Mouse (Mus musculus): ENCODE measurements around the gene Col16a1. TPM values are rescaled to one million over a fixed set of nuclear protein-coding genes. Genes with fewer than 3 reads are reported as not detected.

Gene Col16a1
- polyA plus RNA-seq, 1 experiment, result 12.7 TPM

GRCm38 (mm10) chr4:130025544-130025943 lies 22.1 kb upstream of the Col16a1 start:
- TF ChIP-seq CTCF (conservative IDR thresholded peaks at IDR 0.05; ENCODE audit: insufficient read depth, insufficient read length, low read depth, low read length) (no peak), POLR2A (IDR thresholded peaks at IDR 0.05; ENCODE audit: low read depth, low read length) (no peak)
- DNase-seq, result no peak
- no peaks in the 10 kb centered on the region for H3K4me1 ChIP-seq (ENCODE audit: control insufficient read depth, insufficient read depth, low read length)
- 49% methylated on average over 8 of the region's 8 CpGs for WGBS
- H3K4me3 ChIP-seq (ENCODE audit: insufficient read depth, low read depth, low read length), result no peak overlapping the region
- H3K36me3 ChIP-seq (ENCODE audit: control insufficient read depth, insufficient read depth, low read length), result no peaks in the 10 kb centered on the region
- no peak overlapping the region for H3K27ac ChIP-seq (ENCODE audit: insufficient read depth, low read depth, low read length)
- H3K27me3 ChIP-seq (replicated peaks; ENCODE audit: control insufficient read depth, insufficient read depth, low read length), result no peaks in the 10 kb centered on the region

GRCm38 (mm10) chr4:130031146-130031545 lies 16.5 kb upstream of the Col16a1 start:
- 70% methylated on average over 2 of the region's 2 CpGs for WGBS
- no peak for DNase-seq
- TF ChIP-seq CTCF (conservative IDR thresholded peaks at IDR 0.05; ENCODE audit: insufficient read depth, insufficient read length, low read depth, low read length) (no peak), POLR2A (IDR thresholded peaks at IDR 0.05; ENCODE audit: low read depth, low read length) (no peak)
- H3K4me3 ChIP-seq (ENCODE audit: insufficient read depth, low read depth, low read length), result no peak overlapping the region
- H3K4me1 ChIP-seq (ENCODE audit: control insufficient read depth, insufficient read depth, low read length), result no peaks in the 10 kb centered on the region
- H3K27me3 ChIP-seq (replicated peaks; ENCODE audit: control insufficient read depth, insufficient read depth, low read length), result no peaks in the 10 kb centered on the region
- H3K27ac ChIP-seq (ENCODE audit: insufficient read depth, low read depth, low read length), result no peak overlapping the region
- H3K36me3 ChIP-seq (ENCODE audit: control insufficient read depth, insufficient read depth, low read length), result no peaks in the 10 kb centered on the region

GRCm38 (mm10) chr4:130033496-130033895 lies 14.1 kb upstream of the Col16a1 start:
- Histone ChIP-seq H3K27me3 (replicated peaks; ENCODE audit: control insufficient read depth, insufficient read depth, low read length) (no peaks in the 10 kb centered on the region), H3K27ac (ENCODE audit: insufficient read depth, low read depth, low read length) (no peak overlapping the region), H3K36me3 (ENCODE audit: control insufficient read depth, insufficient read depth, low read length) (no peaks in the 10 kb centered on the region), H3K4me1 (ENCODE audit: control insufficient read depth, insufficient read depth, low read length) (no peaks in the 10 kb centered on the region), H3K4me3 (ENCODE audit: insufficient read depth, low read depth, low read length) (no peak overlapping the region)
- 69% methylated on average over 7 of the region's 7 CpGs for WGBS
- no peak for DNase-seq
- no peak for TF ChIP-seq POLR2A (IDR thresholded peaks at IDR 0.05; ENCODE audit: low read depth, low read length)
- TF ChIP-seq CTCF (conservative IDR thresholded peaks at IDR 0.05; ENCODE audit: insufficient read depth, insufficient read length, low read depth, low read length), result no peak

GRCm38 (mm10) chr4:130036112-130036511 lies 11.5 kb upstream of the Col16a1 start:
- Histone ChIP-seq H3K4me3 (ENCODE audit: insufficient read depth, low read depth, low read length) (no peak overlapping the region), H3K27me3 (replicated peaks; ENCODE audit: control insufficient read depth, insufficient read depth, low read length) (no peaks in the 10 kb centered on the region), H3K27ac (ENCODE audit: insufficient read depth, low read depth, low read length) (no peak overlapping the region), H3K4me1 (ENCODE audit: control insufficient read depth, insufficient read depth, low read length) (no peaks in the 10 kb centered on the region), H3K36me3 (ENCODE audit: control insufficient read depth, insufficient read depth, low read length) (no peaks in the 10 kb centered on the region)
- WGBS, result 6% methylated on average over 8 of the region's 8 CpGs
- peak; percentile 33 for DNase-seq
- TF ChIP-seq CTCF (conservative IDR thresholded peaks at IDR 0.05; ENCODE audit: insufficient read depth, insufficient read length, low read depth, low read length) (peak; percentile 75), POLR2A (IDR thresholded peaks at IDR 0.05; ENCODE audit: low read depth, low read length) (no peak)

- no peaks in the 10 kb centered on the region for H3K27me3 ChIP-seq (replicated peaks; ENCODE audit: control insufficient read depth, insufficient read depth, low read length)
- H3K4me1 ChIP-seq (ENCODE audit: control insufficient read depth, insufficient read depth, low read length), result no peaks in the 10 kb centered on the region
- H3K27ac ChIP-seq (ENCODE audit: insufficient read depth, low read depth, low read length), result no peak overlapping the region
- WGBS, result 6% methylated on average over 23 of the region's 23 CpGs
- peak; percentile 60 for DNase-seq
- no peaks in the 10 kb centered on the region for H3K36me3 ChIP-seq (ENCODE audit: control insufficient read depth, insufficient read depth, low read length)
- TF ChIP-seq POLR2A (IDR thresholded peaks at IDR 0.05; ENCODE audit: low read depth, low read length) (no peak), CTCF (conservative IDR thresholded peaks at IDR 0.05; ENCODE audit: insufficient read depth, insufficient read length, low read depth, low read length) (no peak)
- H3K4me3 ChIP-seq (ENCODE audit: insufficient read depth, low read depth, low read length), result no peak overlapping the region
Observed at GRCm38 (mm10) chr4:130036573-130037401, 10.9 kb upstream of the Col16a1 start.

GRCm38 (mm10) chr4:130039351-130039750 lies 8.3 kb upstream of the Col16a1 start:
- DNase-seq, result no peak
- Histone ChIP-seq H3K36me3 (ENCODE audit: control insufficient read depth, insufficient read depth, low read length) (no peaks in the 10 kb centered on the region), H3K4me1 (ENCODE audit: control insufficient read depth, insufficient read depth, low read length) (no peaks in the 10 kb centered on the region), H3K27me3 (replicated peaks; ENCODE audit: control insufficient read depth, insufficient read depth, low read length) (no peaks in the 10 kb centered on the region), H3K27ac (ENCODE audit: insufficient read depth, low read depth, low read length) (no peak overlapping the region), H3K4me3 (ENCODE audit: insufficient read depth, low read depth, low read length) (no peak overlapping the region)
- WGBS, result 70% methylated on average over 5 of the region's 5 CpGs
- no peak for TF ChIP-seq CTCF (conservative IDR thresholded peaks at IDR 0.05; ENCODE audit: insufficient read depth, insufficient read length, low read depth, low read length)
- TF ChIP-seq POLR2A (IDR thresholded peaks at IDR 0.05; ENCODE audit: low read depth, low read length), result no peak

GRCm38 (mm10) chr4:130041076-130041475 lies 6.6 kb upstream of the Col16a1 start:
- 67% methylated on average over 11 of the region's 11 CpGs for WGBS
- no peaks in the 10 kb centered on the region for H3K4me1 ChIP-seq (ENCODE audit: control insufficient read depth, insufficient read depth, low read length)
- H3K36me3 ChIP-seq (ENCODE audit: control insufficient read depth, insufficient read depth, low read length), result no peaks in the 10 kb centered on the region
- H3K27me3 ChIP-seq (replicated peaks; ENCODE audit: control insufficient read depth, insufficient read depth, low read length), result no peaks in the 10 kb centered on the region
- H3K4me3 ChIP-seq (ENCODE audit: insufficient read depth, low read depth, low read length), result no peak overlapping the region
- H3K27ac ChIP-seq (ENCODE audit: insufficient read depth, low read depth, low read length), result no peak overlapping the region
- peak; percentile 50 for DNase-seq
- no peak for TF ChIP-seq CTCF (conservative IDR thresholded peaks at IDR 0.05; ENCODE audit: insufficient read depth, insufficient read length, low read depth, low read length)
- no peak for TF ChIP-seq POLR2A (IDR thresholded peaks at IDR 0.05; ENCODE audit: low read depth, low read length)
